Mouse (Mus musculus) C2C12 (cell line): ENCODE measurements at regions not wholly inside any gene's neighbourhood (a gene's known extent, or its start where the extent isn't known, plus 50 kb on each side); places are given as distances from the start of the nearest gene placed in this dataset.

Source experiments
- CTCF ChIP-seq: IDR thresholded peaks from one replicate; pipeline ENCODE4 v1.5.1; 2011; ENCODE audit not compliant: control insufficient read depth, insufficient read depth, insufficient read length
- USF1 ChIP-seq: IDR thresholded peaks from one replicate; pipeline ENCODE4 v1.6.1; 2011; ENCODE audit warnings: low read depth, mild to moderate bottlenecking, control low read depth, moderate library complexity

DNA sequence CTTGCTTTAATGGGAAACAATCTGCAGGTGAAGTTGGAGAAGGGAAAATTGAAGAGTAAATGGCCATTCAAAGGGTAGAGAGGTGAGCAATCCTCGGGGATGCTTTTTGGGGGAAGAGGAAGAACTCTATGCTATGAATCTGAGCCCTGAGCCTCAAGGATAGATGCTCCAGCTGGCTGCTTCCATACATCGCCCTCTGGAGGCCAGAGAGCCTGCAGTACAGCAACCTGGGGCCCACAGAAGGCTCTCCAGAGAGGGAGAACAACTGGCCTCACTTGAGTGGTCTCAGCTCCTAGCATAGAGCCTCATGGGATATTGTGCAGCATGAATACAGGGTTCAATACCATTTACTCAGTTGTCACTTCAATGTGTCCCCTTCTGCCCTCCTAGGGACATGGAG lies 69.6 kb upstream of the Pcbd1 start:
- no peak for TF ChIP-seq USF1
- no peak for TF ChIP-seq CTCF
